Mouse (Mus musculus) megakaryocyte, embryonic 14.5 days (primary cell): ENCODE measurements around the gene Gzmm.

Source experiments
- FLI1 ChIP-seq: IDR thresholded peaks from 2 replicates; pipeline ENCODE4 v1.6.1; 2012; ENCODE audit warnings: low read length, inconsistent platforms, mixed read lengths
- GATA1 ChIP-seq: IDR thresholded peaks from 3 replicates; pipeline ENCODE4 v1.6.1; 2012; ENCODE audit warnings: mixed read lengths, low read length, inconsistent platforms, borderline replicate concordance

DNA sequence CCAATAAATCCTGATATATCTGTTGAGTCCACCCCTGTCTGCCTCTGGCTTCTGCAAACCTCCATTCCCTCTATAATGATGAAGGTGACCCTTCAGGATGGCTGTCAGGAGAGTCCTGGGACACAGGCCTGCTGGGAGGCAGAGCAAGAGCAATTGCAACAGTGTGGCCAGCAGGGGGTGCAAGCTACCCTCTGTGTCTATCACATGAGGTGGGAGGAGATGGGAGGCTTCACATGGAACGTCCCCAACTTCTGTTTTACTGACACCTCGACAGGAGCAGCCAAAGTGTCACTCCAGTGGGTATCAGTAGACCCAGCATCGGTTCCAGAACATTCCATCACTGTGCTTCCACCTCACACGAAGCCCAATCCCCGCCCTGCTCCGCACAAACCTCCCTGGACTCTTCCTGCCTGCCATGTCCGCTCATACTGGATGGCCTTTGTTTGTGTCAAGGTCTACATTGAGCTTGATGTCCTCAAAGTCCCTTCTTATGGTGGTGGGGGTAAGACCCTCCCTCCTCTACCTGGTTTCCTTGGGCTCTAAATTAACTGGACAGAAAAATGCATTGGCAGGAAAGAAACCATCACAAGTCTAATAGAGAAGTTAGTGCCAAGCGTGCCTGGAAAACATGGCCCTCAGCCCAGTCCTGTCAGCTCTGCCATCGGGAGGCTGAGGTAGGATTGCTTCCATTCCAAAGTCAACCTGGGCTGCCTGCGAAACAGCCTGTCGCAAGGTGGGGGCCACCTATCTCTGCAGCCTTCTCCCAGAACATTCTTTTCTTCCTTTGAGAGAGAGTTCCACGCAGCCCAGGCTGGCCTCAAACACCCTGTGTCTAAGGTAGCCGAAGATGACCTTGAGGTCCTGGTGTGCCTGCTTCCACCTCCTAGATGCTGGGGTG, 6.7 kb downstream of the Gzmm start:
- TF ChIP-seq GATA1 (no peak), FLI1 (no peak)
